Mouse (Mus musculus): ENCODE measurements around the gene Otud1. TPM values are rescaled to one million over a fixed set of nuclear protein-coding genes. Genes with fewer than 3 reads are reported as not detected.

Otud1 gene
- polyA plus RNA-seq, 2 experiments, result 0.44 to 0.65 TPM

- H3K27me3 ChIP-seq (ENCODE audit: control insufficient read depth, insufficient read depth, low read length), result peaks cover 14% of the 10 kb centered on the region
- DNase-seq (ENCODE audit: low read depth in 3 of 3, low spot score in 3 of 3), result no peak
- WGBS (ENCODE audit: insufficient replicate concordance), result 19% methylated on average over 4 of the region's 4 CpGs
- no peak overlapping the region for H3K4me2 ChIP-seq (ENCODE audit: low read depth)
- H3K36me3 ChIP-seq (replicated peaks; ENCODE audit: control insufficient read depth, insufficient read depth, low read depth), result no peaks in the 10 kb centered on the region
- TF ChIP-seq EP300 (IDR thresholded peaks at IDR 0.05; ENCODE audit: low read depth) (peak; percentile 12; the same call in 1 of the 2 replicates), CTCF (IDR thresholded peaks at IDR 0.05; ENCODE audit: low read depth) (no peak)
- no peak overlapping the region for H3K4me3 ChIP-seq (ENCODE audit: insufficient read depth in 1 of 2, low read depth in 2 of 2, low read length in 2 of 2)
- ATAC-seq (ENCODE audit: insufficient read depth), result no peak
- peaks cover 0 to 7% of the 10 kb centered on the region in 2 experiments; a peak in 2 of 4 replicates for H3K4me1 ChIP-seq (replicated peaks; ENCODE audit: control insufficient read depth in 2 of 2, insufficient read depth in 2 of 2, low read length in 1 of 2)
- H3K9me3 ChIP-seq (ENCODE audit: control insufficient read depth, low read length), result no peaks in the 10 kb centered on the region
- H3K9ac ChIP-seq (replicated peaks), result no peak overlapping the region
- H3K27ac ChIP-seq, result no peak overlapping the region
Measured at GRCm38 (mm10) chr2:19663146-19663848, 5.7 kb downstream of the Otud1 start.

GRCm38 (mm10) chr2:19664147-19664546, 6.6 kb downstream of the Otud1 start:
- H3K27ac ChIP-seq, result no peak overlapping the region
- no peak overlapping the region for H3K9ac ChIP-seq (replicated peaks)
- H3K36me3 ChIP-seq (replicated peaks; ENCODE audit: control insufficient read depth, insufficient read depth, low read depth), result no peaks in the 10 kb centered on the region
- peaks cover 5% of the 10 kb centered on the region for H3K27me3 ChIP-seq (ENCODE audit: control insufficient read depth, insufficient read depth, low read length)
- H3K4me2 ChIP-seq (ENCODE audit: low read depth), result no peak overlapping the region
- TF ChIP-seq CTCF (IDR thresholded peaks at IDR 0.05; ENCODE audit: low read depth) (no peak), EP300 (IDR thresholded peaks at IDR 0.05; ENCODE audit: low read depth) (no peak)
- no peak for DNase-seq (ENCODE audit: low read depth in 3 of 3, low spot score in 3 of 3)
- WGBS (ENCODE audit: insufficient replicate concordance), result 65% methylated on average over 6 of the region's 6 CpGs
- peaks cover 0 to 2% of the 10 kb centered on the region in 2 experiments; a peak in 1 of 4 replicates for H3K4me1 ChIP-seq (replicated peaks; ENCODE audit: control insufficient read depth in 2 of 2, insufficient read depth in 2 of 2, low read length in 1 of 2)
- no peaks in the 10 kb centered on the region for H3K9me3 ChIP-seq (ENCODE audit: control insufficient read depth, low read length)
- ATAC-seq (ENCODE audit: insufficient read depth), result no peak
- no peak overlapping the region for H3K4me3 ChIP-seq (ENCODE audit: insufficient read depth in 1 of 2, low read depth in 2 of 2, low read length in 2 of 2)

GRCm38 (mm10) chr2:19664555-19665475, 7.3 kb downstream of the Otud1 start:
- no peak for ATAC-seq (ENCODE audit: insufficient read depth)
- WGBS (ENCODE audit: insufficient replicate concordance), result 43% methylated on average over 7 of the region's 7 CpGs
- no peak for TF ChIP-seq EP300 (IDR thresholded peaks at IDR 0.05; ENCODE audit: low read depth)
- no peak for TF ChIP-seq CTCF (IDR thresholded peaks at IDR 0.05; ENCODE audit: low read depth)

GRCm38 (mm10) chr2:19665841-19666240, 8.3 kb downstream of the Otud1 start:
- ATAC-seq (ENCODE audit: insufficient read depth) (no peak), DNase-seq (ENCODE audit: low read depth in 3 of 3, low spot score in 3 of 3) (no peak)
- H3K4me1 ChIP-seq (replicated peaks; ENCODE audit: control insufficient read depth in 2 of 2, insufficient read depth in 2 of 2, low read length in 1 of 2), result no peaks in the 10 kb centered on the region
- TF ChIP-seq EP300 (IDR thresholded peaks at IDR 0.05; ENCODE audit: low read depth) (no peak), CTCF (IDR thresholded peaks at IDR 0.05; ENCODE audit: low read depth) (no peak)
- H3K27ac ChIP-seq, result no peak overlapping the region
- 30% methylated on average over 3 of the region's 3 CpGs for WGBS (ENCODE audit: insufficient replicate concordance)
- no peak overlapping the region for H3K4me3 ChIP-seq (ENCODE audit: insufficient read depth in 1 of 2, low read depth in 2 of 2, low read length in 2 of 2)
- H3K9me3 ChIP-seq (ENCODE audit: control insufficient read depth, low read length), result no peaks in the 10 kb centered on the region
- H3K4me2 ChIP-seq (ENCODE audit: low read depth), result no peak overlapping the region
- H3K36me3 ChIP-seq (replicated peaks; ENCODE audit: control insufficient read depth, insufficient read depth, low read depth), result no peaks in the 10 kb centered on the region
- H3K9ac ChIP-seq (replicated peaks), result no peak overlapping the region
- no peaks in the 10 kb centered on the region; the same call in 1 of the 2 replicates for H3K27me3 ChIP-seq (ENCODE audit: control insufficient read depth, insufficient read depth, low read length)

More at GRCm38 (mm10) chr2:19664555-19665475, 7.3 kb downstream of the Otud1 start:
- H3K36me3 ChIP-seq (replicated peaks; ENCODE audit: control insufficient read depth, insufficient read depth, low read depth), result no peaks in the 10 kb centered on the region
- H3K27ac ChIP-seq, result no peak overlapping the region
- H3K9me3 ChIP-seq (ENCODE audit: control insufficient read depth, low read length), result no peaks in the 10 kb centered on the region
- H3K4me3 ChIP-seq (ENCODE audit: insufficient read depth in 1 of 2, low read depth in 2 of 2, low read length in 2 of 2), result no peak overlapping the region
- H3K27me3 ChIP-seq (ENCODE audit: control insufficient read depth, insufficient read depth, low read length), result no peaks in the 10 kb centered on the region; the same call in 1 of the 2 replicates
- H3K4me2 ChIP-seq (ENCODE audit: low read depth), result no peak overlapping the region
- H3K9ac ChIP-seq (replicated peaks), result no peak overlapping the region
- DNase-seq (ENCODE audit: low read depth in 3 of 3, low spot score in 3 of 3), result no peak
- H3K4me1 ChIP-seq (replicated peaks; ENCODE audit: control insufficient read depth in 2 of 2, insufficient read depth in 2 of 2, low read length in 1 of 2), result no peaks in the 10 kb centered on the region
